Mouse (Mus musculus) cerebellum, adult (tissue): ENCODE data around the gene Ugt1a10.

ENCODE experiments used
- ATAC-seq: cut with Nextera tagmentation; 2 replicates; pipeline ENCODE4 v1.9.2; 2017; ENCODE audit warnings: mild to moderate bottlenecking, moderate library complexity, mixed read lengths; ENCODE audit not compliant: insufficient number of reproducible peaks, low FRiP score, low TSS enrichment

Ugt1a10 gene

DNA sequence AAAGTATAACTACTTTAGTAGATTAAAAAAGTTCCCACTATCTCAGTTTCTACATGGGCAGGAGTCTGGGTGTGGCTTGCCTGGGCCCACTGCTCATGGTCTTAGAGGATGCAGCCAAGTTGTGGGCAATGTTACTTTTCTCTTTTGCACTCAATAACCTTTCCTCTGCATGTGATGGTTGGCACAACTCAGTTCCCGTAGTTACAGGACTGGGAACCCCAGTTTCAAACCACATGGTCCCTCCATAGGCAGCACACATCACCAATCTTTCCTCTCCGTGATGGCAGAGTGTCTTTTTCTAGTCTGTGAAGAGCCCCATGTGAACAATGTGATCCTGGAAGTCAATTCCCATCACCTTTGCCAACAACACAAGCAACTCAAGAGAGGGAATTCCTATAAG, 172.3 kb downstream of the Ugt1a10 start:
- no peak for ATAC-seq

DNA sequence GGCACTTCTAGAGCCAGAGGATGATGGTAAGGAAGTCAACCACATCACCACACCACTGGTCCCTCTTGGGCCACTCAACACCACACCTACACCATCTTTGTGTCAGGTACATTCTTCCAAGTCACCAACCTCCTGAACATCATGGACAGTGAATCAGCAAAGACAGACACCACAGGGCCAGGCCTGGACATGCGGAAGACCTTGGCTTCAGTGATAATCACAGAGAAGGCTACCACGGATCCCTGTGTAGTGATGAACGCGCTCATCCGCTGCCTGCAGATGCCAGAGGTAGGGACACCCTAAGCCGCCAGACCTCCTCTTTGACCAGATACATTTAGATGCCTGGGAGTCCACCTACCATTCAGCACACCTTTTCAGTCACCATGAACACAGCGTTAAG, 172.9 kb downstream of the Ugt1a10 start:
- no peak for ATAC-seq

DNA sequence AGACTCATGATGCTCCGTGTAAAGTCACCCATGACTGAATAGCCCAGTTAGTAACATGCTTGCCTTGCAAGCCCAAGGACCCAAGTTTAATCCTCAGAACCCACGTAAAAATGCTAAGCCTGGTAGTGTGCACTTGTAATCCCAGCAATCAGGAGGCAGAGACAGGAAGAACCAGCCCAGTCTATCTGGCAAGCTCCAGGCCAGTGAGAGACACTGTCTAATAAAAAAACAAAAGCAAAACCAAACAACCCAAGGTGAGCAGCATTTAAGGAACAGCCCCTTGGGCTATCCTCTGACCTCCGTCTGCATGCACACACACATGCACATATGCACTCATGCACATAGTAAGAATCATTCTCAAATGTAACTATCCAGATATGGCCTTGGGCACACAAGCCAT, 174.4 kb downstream of the Ugt1a10 start:
- ATAC-seq, result no peak

DNA sequence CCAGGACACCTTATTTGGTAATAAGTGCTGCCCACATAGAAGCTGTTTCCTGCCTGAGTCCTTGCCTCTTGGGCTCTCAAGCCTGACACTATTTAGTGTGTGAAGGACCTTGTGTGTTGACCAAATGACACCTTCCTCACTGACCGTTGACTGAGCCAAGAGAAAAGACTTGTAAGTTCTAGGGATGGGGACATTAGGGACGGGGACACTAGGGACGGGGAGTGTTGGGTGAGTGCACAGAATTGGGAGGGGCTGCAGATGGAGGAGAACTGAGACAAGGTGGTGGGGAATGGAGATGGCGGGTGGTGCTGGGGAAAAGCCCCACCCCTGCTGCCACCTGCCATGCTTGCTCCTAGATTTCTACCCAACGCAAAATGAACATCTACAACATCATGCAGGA, 174.8 kb downstream of the Ugt1a10 start:
- ATAC-seq, result no peak

DNA sequence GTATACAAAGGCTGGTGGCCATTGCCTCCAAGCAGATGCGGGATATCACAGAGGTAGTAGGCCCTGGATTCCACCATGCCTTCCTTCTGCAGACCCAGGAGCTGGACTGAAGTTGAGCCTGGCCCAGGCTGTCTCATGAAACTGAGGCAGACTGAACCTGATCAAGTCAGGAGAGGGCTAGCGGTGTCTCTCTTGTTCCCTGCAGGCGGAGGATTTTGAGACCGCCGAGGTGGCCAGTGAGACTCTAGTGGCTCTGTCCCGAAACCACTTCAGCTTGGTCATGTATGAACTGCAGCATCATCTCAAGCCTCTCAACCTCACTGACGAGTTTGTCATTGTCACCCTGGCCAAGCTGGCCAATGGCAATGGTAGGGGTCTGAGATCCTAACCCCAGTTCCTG, 175.2 kb downstream of the Ugt1a10 start:
- no peak for ATAC-seq

DNA sequence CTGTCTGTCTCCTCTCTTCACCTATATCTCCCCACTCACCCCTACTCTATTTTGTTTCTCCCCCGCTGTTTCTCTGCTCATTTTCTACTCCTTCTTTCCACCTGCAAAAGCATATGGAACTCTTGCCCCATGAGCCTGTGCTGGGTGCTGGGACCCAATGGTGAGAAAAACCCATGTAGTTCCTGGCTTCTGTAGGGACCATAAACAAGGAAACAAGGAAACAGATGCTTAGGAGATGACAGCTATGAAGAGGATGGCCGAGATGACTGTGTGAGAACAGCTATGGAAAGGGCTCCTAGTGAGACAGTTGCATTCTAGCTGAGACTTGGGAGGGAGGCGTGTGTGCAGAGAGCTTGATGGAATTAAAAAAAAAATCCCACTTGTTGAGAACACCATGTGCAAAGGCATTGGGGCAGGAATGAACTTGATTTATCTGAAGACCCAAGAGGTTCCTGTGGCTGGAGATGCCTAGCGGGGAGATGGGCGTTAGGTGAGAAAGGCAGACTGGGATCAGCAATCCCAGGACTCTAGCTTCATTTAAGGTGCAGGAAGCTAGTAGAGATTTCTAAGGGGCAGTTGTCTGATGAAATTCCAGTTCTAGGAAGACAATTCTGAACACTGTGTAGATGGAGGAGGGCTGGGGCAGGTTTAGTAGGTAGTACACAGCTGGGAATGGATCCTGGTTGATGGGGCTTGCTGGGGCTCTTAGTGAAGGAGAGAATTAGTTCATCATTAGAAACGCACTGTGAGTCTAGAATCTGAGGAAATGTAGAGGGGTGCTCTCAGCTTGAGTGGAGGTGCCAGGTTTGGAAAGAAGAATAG, 176.0 kb downstream of the Ugt1a10 start:
- ATAC-seq, result no peak

DNA sequence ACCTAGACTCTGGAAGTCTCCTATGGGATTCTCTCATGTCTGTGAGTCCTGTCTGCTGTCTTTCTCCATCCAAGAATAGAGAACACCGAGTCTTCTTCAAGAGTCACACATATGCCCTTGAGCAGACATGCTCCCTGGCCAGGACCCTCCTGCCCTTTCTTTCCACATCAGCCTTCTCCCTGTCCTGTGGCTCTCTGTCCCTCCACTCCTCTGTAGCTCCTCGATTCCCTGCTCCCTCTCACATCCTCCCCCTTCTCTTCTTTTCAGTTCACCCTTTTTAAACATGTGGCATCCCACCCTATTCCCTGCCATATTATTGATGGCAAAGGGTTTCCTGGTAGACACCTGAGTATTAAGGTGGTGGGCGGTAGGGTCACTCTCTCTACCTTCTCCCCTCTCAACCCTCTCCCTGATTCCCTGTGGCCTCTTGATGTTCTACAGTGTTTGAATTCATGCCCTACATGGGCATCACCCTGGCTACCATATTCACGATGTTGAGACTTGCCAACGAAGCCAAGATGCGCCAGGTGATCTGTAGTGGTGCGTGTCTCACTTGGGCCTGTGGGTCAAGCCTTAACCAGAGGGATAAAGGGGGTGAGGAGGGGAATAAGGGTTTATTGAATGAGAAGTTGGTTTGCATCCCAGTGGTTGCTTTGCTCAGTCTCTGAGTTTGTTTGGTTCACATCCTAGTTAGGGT, 176.8 kb downstream of the Ugt1a10 start:
- ATAC-seq, result no peak

DNA sequence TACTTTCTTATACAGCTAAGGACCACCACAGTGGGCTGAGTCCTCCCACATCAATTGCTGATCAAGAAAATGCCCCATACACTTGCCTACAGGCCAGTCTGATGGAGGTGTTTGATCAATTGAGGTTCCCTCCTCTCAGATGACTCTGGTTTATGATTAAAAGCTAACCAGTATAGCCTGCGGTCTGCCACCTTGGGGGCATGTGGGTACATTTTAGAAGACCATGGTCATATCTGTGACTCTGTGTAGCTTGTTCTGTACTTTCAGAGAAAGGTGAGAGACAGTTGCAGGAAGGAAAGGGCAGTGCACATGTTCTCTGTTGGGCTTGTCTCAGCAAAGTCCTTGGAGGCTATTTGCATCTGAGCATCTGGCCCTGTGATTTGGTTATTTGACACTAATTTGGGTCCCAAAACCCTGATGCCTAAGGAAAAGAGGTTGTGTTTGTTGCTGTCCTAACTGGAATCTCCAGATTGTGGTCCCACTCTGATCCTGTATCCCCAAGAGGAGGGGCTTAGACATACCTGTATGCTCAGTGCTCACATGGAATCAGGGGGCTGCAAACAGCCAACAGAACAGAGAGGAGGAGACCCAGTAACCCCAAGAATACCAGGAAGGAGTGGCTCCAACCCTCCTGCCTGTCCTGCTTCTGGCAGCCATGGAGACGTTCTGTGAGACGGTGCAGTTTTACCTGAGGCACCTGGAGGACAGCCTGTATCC, 177.6 kb downstream of the Ugt1a10 start:
- no peak for ATAC-seq

DNA sequence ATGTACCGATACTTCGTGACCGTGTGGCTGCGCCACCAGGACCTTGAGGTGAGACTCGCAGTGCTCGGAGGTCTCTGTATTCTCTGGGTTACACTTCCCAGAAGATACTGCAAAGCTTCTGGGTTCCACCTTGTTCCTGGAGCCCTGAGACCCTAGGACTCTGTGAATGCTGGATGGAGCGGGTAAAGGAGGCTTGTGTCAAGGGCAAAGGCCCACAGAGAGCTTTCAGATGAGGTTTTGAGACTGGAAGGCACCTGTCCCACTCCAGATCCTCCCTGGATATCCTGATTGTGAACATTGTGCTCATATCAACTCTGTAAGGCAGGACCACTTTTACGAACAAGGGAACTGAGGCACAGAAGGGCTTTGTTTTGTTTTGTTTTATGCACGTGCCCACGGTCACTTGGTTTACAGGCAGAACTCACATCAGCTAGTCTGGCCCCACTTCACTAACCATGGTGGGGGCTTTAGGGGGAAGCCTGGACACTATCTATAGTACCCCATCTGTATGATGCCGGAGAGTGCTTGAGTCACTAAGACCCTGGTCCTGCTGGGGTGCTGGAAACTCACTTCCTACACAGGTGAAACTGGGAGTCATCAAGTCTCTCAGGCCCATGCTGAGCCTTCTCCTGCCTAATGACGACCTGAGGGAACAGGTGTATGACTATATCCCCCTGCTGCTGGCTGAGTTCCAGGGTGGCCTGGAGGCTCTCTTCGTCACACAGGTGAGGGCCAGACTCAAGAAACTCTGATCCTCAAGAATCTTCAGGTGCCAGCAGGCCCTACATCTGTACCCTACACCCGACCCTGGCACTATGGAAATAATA, 178.4 kb downstream of the Ugt1a10 start:
- ATAC-seq, result no peak

DNA sequence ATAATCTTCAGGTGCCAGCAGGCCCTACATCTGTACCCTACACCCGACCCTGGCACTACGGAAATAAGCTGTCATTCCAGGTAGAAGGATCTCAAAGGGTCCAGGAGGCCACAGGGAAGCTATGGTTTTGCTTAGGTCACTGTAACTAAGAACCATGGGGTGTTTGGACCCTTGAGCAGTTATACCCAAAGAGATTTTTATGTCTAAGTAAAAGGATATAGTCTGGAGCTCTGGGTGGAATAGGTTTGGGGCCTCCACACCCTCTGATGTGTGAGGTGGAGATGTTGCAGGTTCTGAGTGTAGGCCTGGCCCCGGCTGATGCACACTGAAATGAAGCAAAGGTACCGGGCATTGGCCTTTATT, 179.0 kb downstream of the Ugt1a10 start:
- ATAC-seq, result no peak

DNA sequence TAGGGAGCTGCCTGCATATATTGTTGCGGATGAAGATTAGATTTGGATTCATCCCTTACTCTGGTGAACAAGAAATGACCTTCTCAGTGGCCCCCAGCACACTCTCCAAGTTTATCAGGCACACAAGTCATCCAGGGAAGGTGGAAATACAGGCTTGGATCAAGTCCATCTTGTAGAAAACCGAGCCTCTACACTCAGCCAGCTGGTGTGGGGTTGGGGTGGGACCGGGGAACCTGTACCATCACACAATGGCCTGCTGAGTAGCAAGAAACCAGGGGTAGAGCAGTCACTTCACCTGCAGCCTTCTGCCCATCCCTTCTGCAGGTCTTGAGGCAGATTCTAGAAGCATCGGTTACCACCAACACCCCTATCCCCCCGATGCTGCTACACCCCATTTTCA, 179.5 kb downstream of the Ugt1a10 start:
- ATAC-seq, result no peak

DNA sequence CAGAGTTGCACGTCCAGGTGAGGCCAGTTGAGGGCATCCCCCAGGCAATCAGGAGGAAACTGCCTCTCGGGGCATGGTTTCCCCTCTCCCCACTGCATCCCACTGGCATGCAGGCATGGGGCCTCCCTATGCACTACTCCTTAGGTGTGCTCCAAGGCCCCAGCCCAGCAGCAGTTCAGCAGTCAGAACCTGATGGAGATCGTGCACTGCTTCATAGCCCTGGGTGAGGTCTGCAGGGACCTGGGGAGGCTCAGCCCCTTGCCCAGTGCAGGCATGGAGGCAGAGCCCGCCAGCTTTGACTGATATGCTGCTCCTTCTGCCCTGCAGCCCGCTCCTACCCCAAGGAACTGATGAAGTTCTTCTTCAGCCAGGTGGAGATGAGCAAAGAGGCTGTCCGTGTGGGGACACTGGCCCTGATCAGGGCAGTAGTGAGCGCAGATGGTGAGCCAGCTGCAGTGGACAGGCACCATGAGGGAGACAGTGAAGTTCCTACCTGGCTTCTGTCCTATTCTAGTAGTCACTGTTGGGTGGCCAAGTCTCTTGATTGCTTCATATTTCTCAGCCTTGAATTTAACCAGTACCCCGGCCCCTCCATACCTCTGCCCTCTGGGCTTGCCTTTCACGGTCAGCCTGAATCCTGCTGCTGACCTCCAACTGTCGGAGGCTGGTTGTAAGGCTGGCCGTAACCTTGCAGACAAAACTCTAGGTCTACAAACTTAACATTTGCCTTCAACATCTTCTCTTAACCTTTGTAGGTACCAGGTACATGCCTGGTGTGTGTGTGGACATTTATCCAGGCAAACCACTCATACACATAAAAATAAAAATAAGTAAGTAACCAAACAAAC, 180.1 kb downstream of the Ugt1a10 start:
- no peak for ATAC-seq

DNA sequence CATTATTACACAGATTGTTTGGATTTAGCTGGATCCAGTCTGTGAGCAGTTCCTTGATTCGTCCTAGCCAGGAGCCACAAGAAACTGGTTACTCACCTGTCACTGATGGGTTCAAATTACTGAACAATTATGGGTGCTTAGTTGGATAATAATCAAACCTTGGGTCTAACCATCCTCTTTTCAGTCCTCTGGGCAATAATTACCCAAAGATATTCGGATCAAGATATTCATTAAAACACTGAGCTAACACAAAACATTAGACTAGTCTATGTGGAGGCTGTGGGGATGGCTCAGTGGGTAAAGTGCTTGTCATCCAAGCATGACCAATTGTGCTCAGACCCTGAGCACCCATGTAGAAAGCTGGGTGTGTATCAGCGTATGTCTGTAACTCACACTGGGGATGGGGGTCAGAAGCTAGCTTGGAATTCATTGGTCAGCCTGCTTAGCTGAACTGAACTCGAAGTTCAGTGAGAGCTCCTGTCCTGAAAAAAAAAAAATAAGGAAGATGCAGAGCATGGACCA, 180.8 kb downstream of the Ugt1a10 start:
- no peak for ATAC-seq

DNA sequence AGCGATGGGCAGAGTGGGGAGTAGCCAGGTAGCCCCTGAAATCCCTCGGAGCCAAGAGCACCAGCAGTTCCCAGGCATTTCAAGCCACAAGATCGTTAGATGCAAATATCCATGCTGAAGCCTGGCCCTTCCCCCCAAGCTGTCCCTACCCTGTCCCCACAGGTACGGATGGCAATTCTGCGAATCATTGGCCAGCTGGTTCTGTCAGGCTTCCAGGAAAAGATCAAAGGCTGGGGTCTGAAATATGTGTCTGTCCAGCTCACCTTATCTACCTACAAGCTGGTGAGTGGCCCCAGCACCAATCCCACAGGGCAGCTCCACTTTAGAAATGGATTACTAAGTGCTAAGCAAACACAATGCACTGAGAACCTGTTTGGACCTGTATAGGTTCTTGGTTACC, 182.1 kb downstream of the Ugt1a10 start:
- no peak for ATAC-seq

DNA sequence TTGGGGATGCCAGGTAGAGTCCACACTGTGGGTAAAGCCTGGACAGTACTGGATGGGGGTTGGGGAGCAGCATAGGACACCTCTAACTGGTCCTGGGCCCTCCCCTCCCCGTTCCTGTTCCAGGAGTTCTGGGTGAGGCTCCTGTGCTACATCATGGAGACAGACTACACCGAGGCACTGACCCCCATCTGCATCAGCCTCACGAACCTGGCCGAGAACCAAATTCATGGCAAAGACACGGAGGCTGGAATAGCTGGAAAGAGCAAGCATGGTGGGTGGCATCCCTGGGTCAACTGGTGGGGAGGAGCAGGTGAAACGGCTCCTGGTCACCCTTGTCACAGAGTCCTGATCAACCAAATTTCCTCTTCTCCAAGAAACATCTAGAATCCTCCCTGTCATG, 183.6 kb downstream of the Ugt1a10 start:
- ATAC-seq, result no peak

DNA sequence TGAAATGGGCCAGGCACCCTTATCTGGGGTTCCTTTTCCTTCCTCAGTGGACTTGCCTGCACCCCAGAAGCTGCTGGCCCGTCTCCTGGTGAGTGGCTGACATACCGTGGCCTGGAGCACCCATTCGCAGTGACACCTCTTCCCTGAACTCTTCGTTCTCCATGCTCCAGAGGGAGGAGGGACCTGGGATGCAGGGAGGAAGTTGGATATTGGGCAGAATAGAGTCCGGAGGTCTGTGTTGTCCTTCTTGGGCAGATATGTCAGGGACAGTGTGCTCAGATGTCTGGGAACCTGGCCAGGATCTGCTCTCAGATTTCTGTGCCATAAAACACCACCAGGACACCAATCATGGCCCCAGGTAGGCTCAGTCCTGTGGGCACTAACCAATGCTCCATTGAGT, 184.9 kb downstream of the Ugt1a10 start:
- ATAC-seq, result no peak

DNA sequence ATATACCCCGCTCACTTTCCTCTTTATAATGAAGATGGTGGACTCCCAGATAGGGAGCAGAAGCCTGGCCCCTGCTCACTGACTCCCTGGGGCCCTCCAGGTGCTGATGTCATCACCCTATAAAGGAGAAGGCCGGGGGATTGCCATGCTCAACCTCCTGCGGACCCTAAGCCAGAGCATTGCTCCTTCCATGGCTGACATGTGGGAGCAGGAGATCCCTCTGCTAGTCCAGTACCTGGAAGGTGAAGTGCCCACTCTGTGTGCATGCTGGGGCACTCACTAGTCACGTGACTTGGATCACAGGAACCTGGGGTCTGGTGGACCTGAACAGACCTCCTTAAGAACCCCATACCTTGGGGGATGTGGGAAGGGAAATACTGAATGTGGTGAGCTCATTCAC, 185.4 kb downstream of the Ugt1a10 start:
- no peak for ATAC-seq

DNA sequence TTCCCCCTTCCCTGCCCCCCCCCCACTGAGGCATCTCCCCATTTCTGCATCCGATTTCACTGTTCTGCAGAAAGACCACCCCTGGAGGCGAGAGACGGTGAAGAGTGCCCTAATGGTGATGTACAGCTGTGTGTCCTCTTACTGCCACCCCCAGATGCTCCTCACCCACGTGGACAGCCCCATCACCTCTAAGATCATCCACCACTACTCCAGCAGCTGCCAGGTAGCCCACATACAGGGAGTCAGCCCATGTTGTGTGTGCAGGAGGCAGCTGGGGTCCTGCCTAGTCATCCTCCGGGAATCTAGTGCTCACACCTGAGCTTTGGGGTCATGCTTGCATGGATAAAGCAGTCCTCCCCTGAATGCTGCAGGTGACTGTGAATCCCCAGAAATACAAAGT, 188.7 kb downstream of the Ugt1a10 start:
- ATAC-seq, result no peak

DNA sequence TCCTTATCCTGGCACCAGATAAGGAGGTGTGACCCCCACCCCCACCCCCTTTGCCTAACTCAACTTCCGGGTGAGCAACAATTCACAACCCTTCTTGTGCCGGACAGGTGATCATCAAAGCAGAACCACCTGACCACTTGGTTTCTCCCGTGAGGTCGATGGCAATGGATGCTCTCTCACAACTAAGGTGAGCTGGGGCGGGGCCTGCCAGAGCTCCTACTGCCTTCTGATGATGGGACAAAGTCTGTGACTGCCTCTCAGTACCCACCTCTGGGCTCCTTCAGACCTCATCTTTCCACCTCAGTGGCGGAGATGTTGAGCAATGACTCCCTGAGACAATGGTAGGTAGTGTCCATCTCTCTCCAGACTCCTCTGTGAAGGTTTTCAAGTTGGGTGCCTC, 190.7 kb downstream of the Ugt1a10 start:
- no peak for ATAC-seq

DNA sequence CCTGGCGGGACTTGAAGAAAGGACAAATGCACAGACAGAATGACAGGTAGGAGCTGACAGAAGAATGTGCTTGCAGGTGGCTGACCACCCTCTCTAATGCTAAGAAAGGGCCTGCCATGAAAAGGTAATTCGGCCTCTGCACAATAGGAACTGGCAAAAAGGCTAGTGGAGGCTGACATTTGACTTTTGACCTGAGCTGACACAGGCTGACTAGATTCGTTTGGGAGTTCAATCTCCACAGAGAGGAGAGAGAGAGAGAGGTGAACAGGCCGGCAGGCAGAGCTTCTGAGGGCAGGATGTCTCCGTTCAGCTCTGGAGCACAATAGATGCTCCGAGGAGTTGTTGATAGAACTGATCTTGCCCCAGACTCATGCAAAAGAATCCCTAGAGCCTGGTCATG, 191.2 kb downstream of the Ugt1a10 start:
- ATAC-seq, result no peak
